Mouse (Mus musculus): ENCODE results near the gene Rps24. TPM values are rescaled to one million over a fixed set of nuclear protein-coding genes. Genes with fewer than 3 reads are reported as not detected.
A peak's percentile ranks its signal among the peaks of the same experiment; 100 is the strongest.
"Not testable (repeated sequence)": the region's sequence is repeated elsewhere in the genome, so short reads cannot be mapped to it uniquely, and the experiment has no call there.

Rps24 gene
- 1,236 and 1,354 TPM in 2 replicates for polyA plus RNA-seq (2014; fragmentation: Nextera tagmentation; extraction: Ambion mirVana)

GRCm38 (mm10) chr14:24486773-24487227 lies at the start of gene Rps24, which contains the start of gene Polr3a:
TSS of gene Rps24 (plus strand) at chr14:24487125.
TSS of gene Polr3a (minus strand) at chr14:24487058.
- H3K36me3 ChIP-seq (ENCODE audit: insufficient read depth), result peaks cover 28% of the 10 kb centered on the region
- peak within 1 kb of the TSS; percentile 74 for H3K4me2 ChIP-seq
- peak; percentile 96 for DNase-seq
- TF ChIP-seq CTCF (IDR thresholded peaks at IDR 0.05; ENCODE audit: low read depth), result peak; percentile 91
- H3K9ac ChIP-seq, result peak within 1 kb of the TSS; percentile 85
- ATAC-seq (ENCODE audit: insufficient read depth), result peak; percentile 65
- H3K27me3 ChIP-seq (ENCODE audit: insufficient read depth, low read length), result no peaks in the 10 kb centered on the region
- peak within 1 kb of the TSS; percentile 93 for H3K4me3 ChIP-seq (ENCODE audit: low read depth, low read length)
- WGBS, result under 1% methylated on average over 30 of the region's 30 CpGs
- 0 out of 2 replicates have a peak within 1 kb of the TSS, but pooled peaks have one; percentile 54 for H3K27ac ChIP-seq (ENCODE audit: low read depth)
- peaks cover 5% of the 10 kb centered on the region; the same call in 1 of the 2 replicates for H3K4me1 ChIP-seq (ENCODE audit: insufficient read depth)
- no peaks in the 10 kb centered on the region for H3K9me3 ChIP-seq (ENCODE audit: low read depth, low read length)

GRCm38 (mm10) chr14:24443529-24443928 lies 43.4 kb upstream of the Rps24 start:
- ATAC-seq (ENCODE audit: insufficient read depth); DNase-seq: not testable (repeated sequence)

GRCm38 (mm10) chr14:24458191-24458590 lies 28.7 kb upstream of the Rps24 start:
- TF ChIP-seq CTCF (IDR thresholded peaks at IDR 0.05; ENCODE audit: low read depth), result no peak
- Histone ChIP-seq H3K4me1 (ENCODE audit: insufficient read depth) (no peaks in the 10 kb centered on the region), H3K9ac (no peak overlapping the region), H3K27ac (ENCODE audit: low read depth) (no peak overlapping the region), H3K9me3 (ENCODE audit: low read depth, low read length) (no peaks in the 10 kb centered on the region), H3K4me3 (ENCODE audit: low read depth, low read length) (no peak overlapping the region), H3K4me2 (no peak overlapping the region), H3K36me3 (ENCODE audit: insufficient read depth) (peaks cover 89% of the 10 kb centered on the region), H3K27me3 (ENCODE audit: insufficient read depth, low read length) (no peaks in the 10 kb centered on the region)
- ATAC-seq (ENCODE audit: insufficient read depth) (no peak), DNase-seq (no peak)
- 83% methylated on average over 3 of the region's 3 CpGs for WGBS

More at GRCm38 (mm10) chr14:24443529-24443928, 43.4 kb upstream of the Rps24 start:
- not testable (repeated sequence) for H3K4me3 ChIP-seq (ENCODE audit: low read depth, low read length); H3K9me3 ChIP-seq (ENCODE audit: low read depth, low read length); H3K27me3 ChIP-seq (ENCODE audit: insufficient read depth, low read length); H3K4me1 ChIP-seq (ENCODE audit: insufficient read depth); H3K4me2 ChIP-seq; H3K9ac ChIP-seq; H3K27ac ChIP-seq (ENCODE audit: low read depth)
- peaks cover 15% of the 10 kb centered on the region for H3K36me3 ChIP-seq (ENCODE audit: insufficient read depth)
- 73% methylated on average over 4 of the region's 4 CpGs for WGBS

GRCm38 (mm10) chr14:24468806-24469205 lies 18.1 kb upstream of the Rps24 start:
- WGBS, result 84% methylated on average over 6 of the region's 6 CpGs
- Histone ChIP-seq H3K9ac (no peak overlapping the region), H3K4me2 (no peak overlapping the region), H3K27ac (ENCODE audit: low read depth) (no peak overlapping the region), H3K4me1 (ENCODE audit: insufficient read depth) (no peaks in the 10 kb centered on the region), H3K4me3 (ENCODE audit: low read depth, low read length) (no peak overlapping the region), H3K9me3 (ENCODE audit: low read depth, low read length) (no peaks in the 10 kb centered on the region), H3K36me3 (ENCODE audit: insufficient read depth) (peaks cover 94% of the 10 kb centered on the region), H3K27me3 (ENCODE audit: insufficient read depth, low read length) (no peaks in the 10 kb centered on the region)
- DNase-seq (no peak), ATAC-seq (ENCODE audit: insufficient read depth) (no peak)
- TF ChIP-seq CTCF (IDR thresholded peaks at IDR 0.05; ENCODE audit: low read depth), result no peak

- H3K4me2 ChIP-seq, result peak overlapping the region; percentile 74
- peak; percentile 6; the same call in 1 of the 2 replicates for ATAC-seq (ENCODE audit: insufficient read depth)
These were observed 621 bp upstream of the Rps24 start for GRCm38 (mm10) chr14:24486241-24486767.

GRCm38 (mm10) chr14:24489772-24490171 lies 2.8 kb downstream of the Rps24 start:
- not testable (repeated sequence) for ATAC-seq (ENCODE audit: insufficient read depth); H3K27ac ChIP-seq (ENCODE audit: low read depth); H3K9ac ChIP-seq; H3K4me2 ChIP-seq; H3K27me3 ChIP-seq (ENCODE audit: insufficient read depth, low read length); H3K4me3 ChIP-seq (ENCODE audit: low read depth, low read length); H3K4me1 ChIP-seq (ENCODE audit: insufficient read depth); DNase-seq; H3K9me3 ChIP-seq (ENCODE audit: low read depth, low read length)
- 83% methylated on average over 7 of the region's 7 CpGs for WGBS
- peaks cover 34% of the 10 kb centered on the region for H3K36me3 ChIP-seq (ENCODE audit: insufficient read depth)

More at GRCm38 (mm10) chr14:24486241-24486767, 621 bp upstream of the Rps24 start:
- Histone ChIP-seq H3K4me1 (ENCODE audit: insufficient read depth) (peaks cover 5% of the 10 kb centered on the region; the same call in 1 of the 2 replicates), H3K4me3 (ENCODE audit: low read depth, low read length) (peak overlapping the region; percentile 93), H3K9ac (peak overlapping the region; percentile 85), H3K9me3 (ENCODE audit: low read depth, low read length) (no peaks in the 10 kb centered on the region), H3K27me3 (ENCODE audit: insufficient read depth, low read length) (no peaks in the 10 kb centered on the region), H3K27ac (ENCODE audit: low read depth) (no peak overlapping the region), H3K36me3 (ENCODE audit: insufficient read depth) (peaks cover 29% of the 10 kb centered on the region)
- no peak for TF ChIP-seq CTCF (IDR thresholded peaks at IDR 0.05; ENCODE audit: low read depth)
- DNase-seq, result peak; percentile 19
- WGBS, result 5% methylated on average over 13 of the region's 13 CpGs

- peak overlapping the region; percentile 88 for H3K27ac ChIP-seq (ENCODE audit: low read depth)
- DNase-seq (peak; percentile 99), ATAC-seq (ENCODE audit: insufficient read depth) (peak; percentile 93)
- H3K27me3 ChIP-seq (ENCODE audit: insufficient read depth, low read length), result no peaks in the 10 kb centered on the region
- peaks cover 42% of the 10 kb centered on the region for H3K36me3 ChIP-seq (ENCODE audit: insufficient read depth)
- H3K9ac ChIP-seq, result peak overlapping the region; percentile 91
- no peaks in the 10 kb centered on the region for H3K9me3 ChIP-seq (ENCODE audit: low read depth, low read length)
- peak overlapping the region; percentile 95 for H3K4me2 ChIP-seq
- peaks cover 9% of the 10 kb centered on the region; the same call in 1 of the 2 replicates for H3K4me1 ChIP-seq (ENCODE audit: insufficient read depth)
- TF ChIP-seq CTCF (IDR thresholded peaks at IDR 0.05; ENCODE audit: low read depth), result no peak
- peak overlapping the region; percentile 94 for H3K4me3 ChIP-seq (ENCODE audit: low read depth, low read length)
- under 1% methylated on average over 64 of the region's 64 CpGs for WGBS
These were observed 3.7 kb downstream of the Rps24 start for GRCm38 (mm10) chr14:24490468-24491265.

All from lung, embryonic 14.5 days (tissue).